Comparison of ENCODE assay signal across 15 mouse cellular contexts in genomic region chr2:109153402-109154050, GRCm38 (mm10).
A peak's percentile ranks its signal among the peaks of the same experiment; 100 is the strongest.
DNase-seq lines count a peak whose midpoint lies in the region; ATAC-seq and TF ChIP-seq lines count a peak whose summit lies in the region.
"Had no signal": no experiment of that assay in that cellular context is flagged by ENCODE, and none has a peak within 500 bp of the region (broad histone marks: within the 10 kb centered on the region; RNA-seq: fewer than 3 reads in every experiment).

No protein-coding gene starts in this region.

- ATAC-seq in heart, embryonic 11.5 days (replicated peaks; ENCODE audit: insufficient number of reproducible peaks, low FRiP score, low TSS enrichment), result no peak
- ATAC-seq: activated CD4-positive, CD25-positive, alpha-beta regulatory T cell, adult 4 months had no signal

- no peaks in the 10 kb centered on the region for H3K27me3 ChIP-seq in heart, embryonic 11.5 days (ENCODE audit: control insufficient read depth, insufficient read depth, low read length)
- H3K27me3 ChIP-seq: heart, embryonic 15.5 days; kidney, embryonic 15.5 days; limb, embryonic 12.5 days had no signal

- H3K36me3 ChIP-seq in heart, embryonic 11.5 days (ENCODE audit: control insufficient read depth, insufficient read depth, low read length), result no peaks in the 10 kb centered on the region
- H3K36me3 ChIP-seq: heart, embryonic 15.5 days; kidney, embryonic 15.5 days; limb, embryonic 12.5 days had no signal

- H3K27ac ChIP-seq in heart, embryonic 11.5 days (ENCODE audit: low read depth, low read length), result no peak overlapping the region
- H3K27ac ChIP-seq: heart, embryonic 15.5 days; kidney, embryonic 15.5 days; limb, embryonic 12.5 days had no signal

- H3K9me3 ChIP-seq in heart, embryonic 11.5 days (replicated peaks; ENCODE audit: control insufficient read depth, low read length), result no peaks in the 10 kb centered on the region
- H3K9me3 ChIP-seq: heart, embryonic 15.5 days; kidney, embryonic 15.5 days; limb, embryonic 12.5 days had no signal

- DNase-seq in heart, adult 18-20 months, result peak; percentile 7 to 22
- peak; percentile 10 for DNase-seq in 416B (ENCODE audit: low read depth)
- peak; percentile 15 to 58 for DNase-seq in adrenal gland, postnatal 36 days
- peak; percentile 29 to 35 for DNase-seq in layer of hippocampus, adult 8-10 months (ENCODE audit: low spot score in 2 of 2)
- DNase-seq in lung, adult 2 months, result no peak
- DNase-seq in kidney, adult 18-20 months, result no peak
- no peak for DNase-seq in left cerebral cortex, adult 18-20 months (ENCODE audit: low spot score in 2 of 2)
- DNase-seq: cerebellum, adult 2 months; lung, postnatal 10 days; thymus, postnatal 14 days had no signal

- no peak overlapping the region for H3K9ac ChIP-seq in heart, embryonic 11.5 days (ENCODE audit: low read depth, low read length)
- H3K9ac ChIP-seq: heart, embryonic 15.5 days; kidney, embryonic 15.5 days; limb, embryonic 12.5 days had no signal

- H3K4me1 ChIP-seq in heart, embryonic 11.5 days (ENCODE audit: control insufficient read depth, insufficient read depth, low read length), result no peaks in the 10 kb centered on the region
- no peaks in the 10 kb centered on the region; the same call in 1 of the 2 replicates for H3K4me1 ChIP-seq in lung, adult 2 months (ENCODE audit: control insufficient read depth, insufficient read depth, low read length)
- H3K4me1 ChIP-seq: kidney, embryonic 15.5 days; limb, embryonic 12.5 days had no signal

- WGBS in heart, embryonic 11.5 days (ENCODE audit: insufficient replicate concordance), result 68% methylated on average over 6 of the region's 6 CpGs
- WGBS in lung, adult 2 months, result 66% methylated on average over 6 of the region's 6 CpGs

- H3K4me2 ChIP-seq in heart, embryonic 11.5 days, result no peak overlapping the region
- H3K4me2 ChIP-seq: heart, embryonic 15.5 days; kidney, embryonic 15.5 days; limb, embryonic 12.5 days had no signal

- no peak overlapping the region for H3K4me3 ChIP-seq in heart, embryonic 11.5 days (ENCODE audit: low read depth, low read length)
- no peak overlapping the region for H3K4me3 ChIP-seq in lung, adult 2 months (replicated peaks; ENCODE audit: extremely low read depth, low read depth, low read length)
- H3K4me3 ChIP-seq: heart, embryonic 15.5 days; kidney, embryonic 15.5 days; limb, embryonic 12.5 days had no signal

- no peak for TF ChIP-seq POLR2A in lung, adult 2 months (IDR thresholded peaks at IDR 0.05; ENCODE audit: borderline replicate concordance, extremely low read depth, low read depth, low read length)

- no peak for TF ChIP-seq CTCF in lung, adult 2 months (IDR thresholded peaks at IDR 0.05; ENCODE audit: insufficient read depth, low read length)

Comparison
In these comparisons a context has a peak if more than half of its experiments do, and no peak if none do; other contexts are left out.
1. DNase-seq: peak in heart, adult 18-20 months (2 of 2), 416B (single experiment), adrenal gland, postnatal 36 days (2 of 2) and layer of hippocampus, adult 8-10 months (2 of 2); none in lung, adult 2 months (single experiment), kidney, adult 18-20 months (single experiment) and left cerebral cortex, adult 18-20 months (0 of 2).